Mouse (Mus musculus) stomach, embryonic 15.5 days (tissue): ENCODE measurements around the gene Mapk1. TPM values are rescaled to one million over a fixed set of nuclear protein-coding genes. Genes with fewer than 3 reads are reported as not detected.
"Not testable (repeated sequence)": the region's sequence is repeated elsewhere in the genome, so short reads cannot be mapped to it uniquely, and the experiment has no call there.

ENCODE experiments used
- ATAC-seq: fragments of 200-750 bp; cut with Nextera tagmentation; 2 replicates; pipeline ENCODE4 v1.8.0; 2017; ENCODE audit warnings: low read depth, moderate number of reproducible peaks, moderate TSS enrichment; ENCODE audit not compliant: insufficient read depth, low FRiP score
- H3K27ac ChIP-seq: fragments of 300-500 bp; sonication (generic); 2 replicates; pipeline ENCODE4 v1.5.1; 2015; ENCODE audit warnings: mild to moderate bottlenecking, inconsistent platforms
- H3K27me3 ChIP-seq: fragments of 300-500 bp; sonication (generic); replicated peaks from 2 replicates; pipeline ENCODE4 v1.6.1; 2015; ENCODE audit warnings: inconsistent platforms
- H3K36me3 ChIP-seq: fragments of 300-500 bp; sonication (generic); 2 replicates; pipeline ENCODE4 v1.6.1; 2015; ENCODE audit warnings: inconsistent platforms
- H3K4me1 ChIP-seq: fragments of 300-500 bp; sonication (generic); 2 replicates; pipeline ENCODE4 v1.6.1; 2015; ENCODE audit warnings: inconsistent platforms
- H3K4me2 ChIP-seq: fragments of 300-500 bp; sonication (generic); 2 replicates; pipeline ENCODE4 v1.6.1; 2015; ENCODE audit warnings: mild to moderate bottlenecking, inconsistent platforms
- H3K4me3 ChIP-seq: fragments of 300-500 bp; sonication (generic); replicated peaks from 2 replicates; pipeline ENCODE4 v1.5.1; 2015; ENCODE audit warnings: inconsistent platforms
- H3K9ac ChIP-seq: fragments of 300-500 bp; sonication (generic); 2 replicates; pipeline ENCODE4 v1.6.1; 2015; ENCODE audit warnings: inconsistent platforms
- H3K9me3 ChIP-seq: fragments of 300-500 bp; sonication (generic); 2 replicates; pipeline ENCODE4 v1.6.1; 2016; ENCODE audit warnings: inconsistent platforms
- WGBS: fragments of 180-500 bp; shearing (Covaris S2); methylation state at CpG from one replicate; pipeline ENCODE4 v1.1.7; 2015; 5-methylcytosine and 5-hydroxymethylcytosine counted together
- polyA plus RNA-seq: library from polyadenylated mRNA; unstranded; fragments of >200 nt; fragmentation: Nextera tagmentation; extraction: Ambion mirVana; gene quantifications from 2 replicates; pipeline ENCODE4 v1.2.1, GENCODE M21; 2015

Mapk1 gene
- polyA plus RNA-seq, 1 experiment from 2014 or later: 156 TPM

GRCm38 (mm10) chr16:16987248-16987647 lies 4.1 kb downstream of the Mapk1 start:
- Histone ChIP-seq H3K36me3 (no peaks in the 10 kb centered on the region), H3K4me2 (no peak overlapping the region), H3K27me3 (no peaks in the 10 kb centered on the region), H3K4me3 (no peak overlapping the region), H3K9ac (no peak overlapping the region), H3K27ac (no peak overlapping the region), H3K9me3 (no peaks in the 10 kb centered on the region), H3K4me1 (peaks cover 5% of the 10 kb centered on the region; the same call in 1 of the 2 replicates)
- no peak for ATAC-seq
- 76% methylated on average over 2 of the region's 2 CpGs for WGBS

DNA sequence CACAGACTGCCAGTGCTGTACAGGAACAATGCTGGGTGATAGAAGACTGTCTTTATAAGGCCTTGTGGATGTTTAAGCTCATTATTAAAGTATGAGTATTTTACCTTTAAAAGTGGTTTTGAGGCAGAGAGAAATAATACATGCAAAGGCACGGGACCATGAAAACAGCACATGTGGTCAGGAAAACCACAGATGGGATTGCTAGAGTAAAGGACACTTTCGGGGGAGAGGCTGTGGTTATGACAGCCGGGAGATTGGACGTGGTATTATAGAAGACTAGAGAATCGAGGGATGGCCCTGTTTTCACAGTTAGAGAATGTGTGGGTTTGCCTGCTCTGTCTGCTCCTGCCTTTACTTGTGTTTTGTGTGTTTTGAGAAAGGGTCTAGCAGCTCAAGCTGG lies 5.7 kb downstream of the Mapk1 start:
- 87% methylated on average over 5 of the region's 5 CpGs for WGBS

DNA sequence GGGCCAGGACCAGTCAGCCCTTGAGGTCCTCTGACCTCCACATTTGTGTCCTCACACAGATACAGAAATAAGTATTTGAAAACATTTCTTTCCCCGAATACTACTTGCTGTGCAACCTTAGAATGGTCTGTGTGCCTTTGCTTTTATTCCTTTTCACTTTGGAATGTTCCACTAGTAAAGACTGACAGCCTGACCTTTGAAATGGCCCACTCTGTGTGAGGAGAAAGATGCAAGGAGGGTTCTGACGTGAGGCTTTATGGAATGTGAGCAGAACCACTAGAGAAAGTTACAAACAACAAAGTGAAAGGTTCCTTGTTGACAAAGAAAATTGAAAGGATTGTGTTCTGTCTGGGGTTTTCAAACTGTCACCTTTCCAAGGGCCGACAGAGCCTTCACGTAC lies 6.8 kb downstream of the Mapk1 start:
- Histone ChIP-seq H3K4me3 (no peak overlapping the region), H3K9ac (no peak overlapping the region), H3K4me2 (no peak overlapping the region), H3K27ac (no peak overlapping the region), H3K4me1 (peaks cover 5% of the 10 kb centered on the region; the same call in 1 of the 2 replicates), H3K36me3 (no peaks in the 10 kb centered on the region), H3K27me3 (no peaks in the 10 kb centered on the region), H3K9me3 (no peaks in the 10 kb centered on the region)
- WGBS: 64% methylated on average over 4 of the region's 4 CpGs
- ATAC-seq: no peak

More for the DNA sequence above, 5.7 kb downstream of the Mapk1 start:
- H3K27me3 ChIP-seq: no peaks in the 10 kb centered on the region
- H3K9me3 ChIP-seq: no peaks in the 10 kb centered on the region
- no peak overlapping the region for H3K4me3 ChIP-seq
- H3K36me3 ChIP-seq: no peaks in the 10 kb centered on the region
- no peak overlapping the region for H3K4me2 ChIP-seq
- H3K27ac ChIP-seq: no peak overlapping the region
- ATAC-seq: no peak
- no peak overlapping the region for H3K9ac ChIP-seq
- H3K4me1 ChIP-seq: peaks cover 5% of the 10 kb centered on the region; the same call in 1 of the 2 replicates

DNA sequence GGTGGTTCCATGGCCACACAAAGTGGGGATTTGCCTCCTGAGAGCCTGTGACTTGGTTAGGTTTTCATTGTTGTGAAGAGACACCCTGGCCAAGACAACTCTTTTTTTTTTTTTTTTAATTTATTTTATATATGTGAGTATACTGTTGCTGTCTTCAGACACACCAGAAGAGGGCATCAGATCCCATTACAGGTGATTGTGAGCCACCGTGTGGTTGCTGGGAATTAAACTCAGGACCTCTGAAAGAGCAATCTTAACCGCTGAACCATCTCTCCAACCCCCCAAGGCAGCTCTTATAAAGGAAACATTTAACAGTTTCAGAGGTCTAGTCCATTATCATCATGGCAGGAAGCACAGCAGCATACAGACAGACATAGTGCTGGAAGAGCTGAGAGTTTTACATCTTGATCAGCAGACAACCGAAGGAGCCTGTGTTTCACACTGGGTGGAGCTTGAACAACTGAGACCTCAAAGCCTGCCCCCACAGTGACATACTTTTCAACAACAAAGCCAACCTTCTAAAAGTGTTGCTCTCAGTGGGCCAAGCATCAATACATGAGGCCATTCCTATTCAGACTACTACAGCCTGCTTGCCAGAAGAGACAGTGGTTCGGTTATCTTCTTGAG lies 11.4 kb downstream of the Mapk1 start:
- Histone ChIP-seq H3K36me3 (no peaks in the 10 kb centered on the region), H3K9ac (no peak overlapping the region), H3K9me3 (no peaks in the 10 kb centered on the region), H3K4me3 (no peak overlapping the region), H3K27ac (no peak overlapping the region), H3K4me1 (no peaks in the 10 kb centered on the region; the same call in 1 of the 2 replicates), H3K4me2 (no peak overlapping the region), H3K27me3 (no peaks in the 10 kb centered on the region)
- ATAC-seq: no peak
- WGBS: 85% methylated on average over 4 of the region's 4 CpGs

DNA sequence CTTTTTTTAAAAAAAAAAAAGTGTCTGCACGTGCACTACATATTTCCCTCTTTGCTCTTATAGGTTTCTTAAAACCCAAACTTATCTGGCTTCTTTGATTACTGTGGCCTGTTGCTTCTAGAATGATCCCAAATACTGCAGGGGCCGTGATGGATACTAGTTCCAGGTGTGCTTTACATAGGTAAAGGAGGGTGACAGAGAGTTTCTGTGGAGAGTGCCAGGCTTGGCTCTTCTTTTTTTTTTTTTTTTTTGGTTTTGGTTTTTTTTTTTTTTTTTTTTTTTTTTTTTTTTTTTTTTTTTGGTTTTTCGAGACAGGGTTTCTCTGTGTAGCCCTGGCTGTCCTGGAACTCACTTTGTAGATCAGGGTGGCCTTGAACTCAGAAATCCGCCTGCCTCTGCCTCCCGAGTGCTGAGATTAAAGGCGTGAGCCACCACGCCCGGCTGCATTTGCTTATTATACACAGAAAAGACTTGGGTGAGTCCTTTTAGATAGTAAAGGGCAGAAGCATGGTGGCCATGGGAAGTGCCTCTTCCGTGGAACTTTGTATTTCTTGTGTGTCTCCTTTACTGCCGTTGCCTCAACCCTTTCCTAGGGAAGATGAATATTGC lies 13.0 kb downstream of the Mapk1 start:
- not testable (repeated sequence) for H3K27ac ChIP-seq, H3K9me3 ChIP-seq, H3K4me3 ChIP-seq, ATAC-seq, H3K36me3 ChIP-seq, H3K4me1 ChIP-seq, H3K27me3 ChIP-seq, H3K4me2 ChIP-seq, H3K9ac ChIP-seq
- WGBS: 81% methylated on average over 10 of the region's 10 CpGs

GRCm38 (mm10) chr16:17001109-17001508 lies 17.9 kb downstream of the Mapk1 start:
- ATAC-seq: no peak
- no peaks in the 10 kb centered on the region for H3K36me3 ChIP-seq
- no peak overlapping the region for H3K4me3 ChIP-seq
- WGBS: 73% methylated on average over 3 of the region's 3 CpGs
- no peaks in the 10 kb centered on the region; the same call in 1 of the 2 replicates for H3K4me1 ChIP-seq
- H3K27ac ChIP-seq: no peak overlapping the region
- H3K27me3 ChIP-seq: no peaks in the 10 kb centered on the region
- no peak overlapping the region for H3K4me2 ChIP-seq
- H3K9ac ChIP-seq: no peak overlapping the region
- no peaks in the 10 kb centered on the region for H3K9me3 ChIP-seq

- no peaks in the 10 kb centered on the region for H3K36me3 ChIP-seq
- H3K4me1 ChIP-seq: no peaks in the 10 kb centered on the region
- no peaks in the 10 kb centered on the region for H3K9me3 ChIP-seq
- WGBS: 67% methylated on average over 1 of the region's 1 CpGs
- no peak overlapping the region for H3K27ac ChIP-seq
- ATAC-seq: no peak
- no peak overlapping the region for H3K9ac ChIP-seq
- H3K4me2 ChIP-seq: no peak overlapping the region
- H3K27me3 ChIP-seq: no peaks in the 10 kb centered on the region
- H3K4me3 ChIP-seq: no peak overlapping the region
Measured at GRCm38 (mm10) chr16:17007070-17007469, 23.9 kb downstream of the Mapk1 start.

DNA sequence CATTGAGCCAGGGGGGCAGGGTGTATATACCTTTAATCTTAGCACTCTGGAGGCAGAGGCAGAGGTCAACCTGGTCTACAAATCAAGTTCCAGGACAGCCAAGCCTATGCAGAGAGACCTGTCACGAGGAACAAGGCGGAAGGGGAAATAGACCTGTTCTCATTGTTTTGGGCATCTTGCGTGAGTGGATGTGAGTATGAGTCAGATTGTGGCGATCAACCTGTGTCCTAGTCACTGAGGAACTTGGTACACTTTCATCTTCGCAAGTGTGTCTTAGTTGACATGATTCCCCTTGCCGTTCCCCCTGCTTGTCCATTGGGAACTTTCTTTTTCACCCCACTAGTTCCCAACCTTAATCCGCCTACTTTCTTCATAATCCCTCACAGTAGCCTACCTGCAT lies 26.9 kb downstream of the Mapk1 start:
- Histone ChIP-seq H3K27me3 (no peaks in the 10 kb centered on the region), H3K9me3 (no peaks in the 10 kb centered on the region), H3K4me2 (no peak overlapping the region), H3K36me3 (no peaks in the 10 kb centered on the region), H3K4me3 (no peak overlapping the region), H3K9ac (no peak overlapping the region), H3K4me1 (no peaks in the 10 kb centered on the region), H3K27ac (no peak overlapping the region)
- 91% methylated on average over 7 of the region's 7 CpGs for WGBS
- ATAC-seq: no peak

DNA sequence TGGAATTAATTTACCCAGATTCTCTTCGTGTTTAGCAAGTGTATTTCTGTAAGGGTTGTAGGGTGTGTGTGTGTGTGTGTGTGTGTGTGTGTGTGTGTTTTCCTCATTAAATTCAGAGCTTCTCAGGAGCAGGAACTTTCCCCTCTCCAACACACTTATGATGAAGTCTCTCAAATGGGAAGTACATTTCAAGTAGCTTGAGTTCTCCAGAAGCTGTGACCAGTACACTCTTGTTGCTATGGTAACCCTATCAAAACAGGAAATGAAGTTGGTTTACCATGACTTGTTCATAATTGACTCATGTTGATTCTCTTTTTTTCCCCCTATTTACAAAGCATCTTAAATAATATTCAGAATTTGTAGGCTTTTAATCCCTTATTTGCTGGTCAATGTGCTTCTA lies 29.4 kb downstream of the Mapk1 start:
- Histone ChIP-seq H3K4me3 (no peak overlapping the region), H3K27ac (no peak overlapping the region), H3K4me1 (no peaks in the 10 kb centered on the region), H3K9me3 (no peaks in the 10 kb centered on the region), H3K4me2 (no peak overlapping the region), H3K36me3 (0 out of 2 replicates have a peak, but pooled peaks cover 5% of the 10 kb centered on the region), H3K9ac (no peak overlapping the region), H3K27me3 (no peaks in the 10 kb centered on the region)
- WGBS: 88% methylated on average over 1 of the region's 1 CpGs
- no peak for ATAC-seq

DNA sequence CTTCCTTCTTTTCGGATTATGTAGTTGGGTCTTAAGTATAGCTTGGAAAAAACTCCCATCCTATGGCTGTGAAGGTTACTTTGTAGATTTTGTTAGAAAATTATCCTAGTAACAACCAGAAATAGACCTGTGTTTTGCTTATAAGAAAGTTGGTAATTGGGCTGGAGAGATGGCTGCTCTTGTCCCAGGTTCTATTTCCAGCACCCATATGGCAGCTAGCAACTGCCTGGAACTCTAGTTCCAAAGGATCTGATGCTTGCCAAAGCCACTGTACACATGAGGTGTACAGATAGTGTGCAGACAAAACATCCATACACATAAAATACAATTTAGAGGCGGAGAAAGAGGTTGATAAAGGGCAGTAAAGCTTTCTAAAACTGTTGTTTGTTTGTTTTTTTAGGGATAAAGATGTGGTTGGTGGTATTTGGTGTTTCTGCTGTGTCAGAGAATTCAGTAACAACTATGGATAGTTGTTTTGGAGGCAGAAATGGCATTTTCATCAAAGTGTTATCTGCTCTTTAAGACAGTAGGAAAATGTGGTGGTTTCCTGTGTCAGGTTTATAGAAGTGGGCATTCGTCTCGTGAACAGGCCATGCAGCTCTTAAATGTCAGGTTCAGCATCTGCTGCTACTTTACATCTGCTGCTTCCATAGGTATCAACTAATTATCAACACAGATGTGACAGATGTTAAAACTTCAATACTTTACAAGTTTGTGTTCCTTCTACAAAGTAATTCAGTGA lies 32.1 kb downstream of the Mapk1 start:
- no peaks in the 10 kb centered on the region for H3K4me1 ChIP-seq
- WGBS: 79% methylated on average over 4 of the region's 4 CpGs
- H3K27me3 ChIP-seq: no peaks in the 10 kb centered on the region
- H3K36me3 ChIP-seq: peaks cover 14% of the 10 kb centered on the region; the same call in 1 of the 2 replicates
- H3K4me3 ChIP-seq: no peak overlapping the region
- H3K4me2 ChIP-seq: no peak overlapping the region
- H3K27ac ChIP-seq: no peak overlapping the region
- no peaks in the 10 kb centered on the region for H3K9me3 ChIP-seq
- no peak for ATAC-seq
- no peak overlapping the region for H3K9ac ChIP-seq

- ATAC-seq: no peak
- Histone ChIP-seq H3K4me2 (no peak overlapping the region), H3K27ac (no peak overlapping the region), H3K9me3 (no peaks in the 10 kb centered on the region), H3K27me3 (no peaks in the 10 kb centered on the region), H3K4me3 (no peak overlapping the region), H3K4me1 (no peaks in the 10 kb centered on the region), H3K9ac (no peak overlapping the region), H3K36me3 (peaks cover 14% of the 10 kb centered on the region; the same call in 1 of the 2 replicates)
- WGBS: 90% methylated on average over 3 of the region's 3 CpGs
Measured at GRCm38 (mm10) chr16:17015853-17016230, 32.7 kb downstream of the Mapk1 start.

GRCm38 (mm10) chr16:17018071-17018470 lies 34.9 kb downstream of the Mapk1 start:
- Histone ChIP-seq H3K9ac (no peak overlapping the region), H3K4me3 (no peak overlapping the region), H3K27ac (no peak overlapping the region), H3K4me2 (no peak overlapping the region), H3K27me3 (no peaks in the 10 kb centered on the region), H3K4me1 (no peaks in the 10 kb centered on the region), H3K36me3 (peaks cover 17% of the 10 kb centered on the region), H3K9me3 (no peaks in the 10 kb centered on the region)
- ATAC-seq: no peak
- WGBS: 58% methylated on average over 6 of the region's 6 CpGs
